Mouse (Mus musculus): ENCODE measurements around the gene Upk1a. TPM values are rescaled to one million over a fixed set of nuclear protein-coding genes. Genes with fewer than 3 reads are reported as not detected.

Upk1a gene
- polyA plus RNA-seq, 3 experiments from 2014 or later: 0.47 to 3.1 (median 1.5) TPM

- ATAC-seq: no peak
These were observed 10.1 kb downstream of the Upk1a start for GRCm38 (mm10) chr7:30602583-30602982.

GRCm38 (mm10) chr7:30600651-30601050 is 12.0 kb downstream of the Upk1a start:
- no peak for ATAC-seq

- ATAC-seq: peak; percentile 85
These were observed 12.7 kb downstream of the Upk1a start for GRCm38 (mm10) chr7:30599933-30600353.

- no peak for ATAC-seq
These were observed 13.9 kb downstream of the Upk1a start, which contains the start of gene Zbtb32 for GRCm38 (mm10) chr7:30598786-30599185. Zbtb32 (minus strand) TSS chr7:30598909.

- no peak for ATAC-seq
These were observed 15.8 kb downstream of the Upk1a start for GRCm38 (mm10) chr7:30596811-30597210.

GRCm38 (mm10) chr7:30596093-30596492 is 16.6 kb downstream of the Upk1a start:
- no peak for ATAC-seq

GRCm38 (mm10) chr7:30594510-30595024 is 18.1 kb downstream of the Upk1a start:
- ATAC-seq: peak; percentile 46

GRCm38 (mm10) chr7:30593579-30594509 is 18.8 kb downstream of the Upk1a start:
- peak; percentile 41 for ATAC-seq

- no peak for ATAC-seq
These were observed 19.7 kb downstream of the Upk1a start for GRCm38 (mm10) chr7:30592772-30593423.

GRCm38 (mm10) chr7:30591605-30591951 is 21.1 kb downstream of the Upk1a start:
- no peak for ATAC-seq

GRCm38 (mm10) chr7:30590927-30591604 is 21.6 kb downstream of the Upk1a start:
- no peak for ATAC-seq

- ATAC-seq: peak; percentile 7
These were observed 23.0 kb downstream of the Upk1a start for GRCm38 (mm10) chr7:30589435-30590301.

- ATAC-seq: peak; percentile 83
These were observed 23.8 kb downstream of the Upk1a start, which contains the start of gene Kmt2b for GRCm38 (mm10) chr7:30588676-30589434. Kmt2b (minus strand) TSS chr7:30588726.

- peak; percentile 20 for ATAC-seq
These were observed 24.6 kb downstream of the Upk1a start for GRCm38 (mm10) chr7:30587842-30588667.

- no peak for ATAC-seq
These were observed 26.1 kb downstream of the Upk1a start for GRCm38 (mm10) chr7:30586455-30587020.

- ATAC-seq: no peak
These were observed 27.5 kb downstream of the Upk1a start for GRCm38 (mm10) chr7:30585170-30585569.

GRCm38 (mm10) chr7:30584339-30584738 is 28.3 kb downstream of the Upk1a start:
- no peak for ATAC-seq

- no peak for ATAC-seq
These were observed 31.1 kb downstream of the Upk1a start for GRCm38 (mm10) chr7:30581547-30581946.

- no peak for ATAC-seq
These were observed 32.7 kb downstream of the Upk1a start for GRCm38 (mm10) chr7:30579950-30580349.

- no peak for ATAC-seq
These were observed 39.7 kb downstream of the Upk1a start for GRCm38 (mm10) chr7:30572969-30573368.

All from inflammation-experienced regulatory T-cells, adult 6 months (primary cell).